ENCODE assay signal across 8 mouse cellular contexts in the genomic region with DNA sequence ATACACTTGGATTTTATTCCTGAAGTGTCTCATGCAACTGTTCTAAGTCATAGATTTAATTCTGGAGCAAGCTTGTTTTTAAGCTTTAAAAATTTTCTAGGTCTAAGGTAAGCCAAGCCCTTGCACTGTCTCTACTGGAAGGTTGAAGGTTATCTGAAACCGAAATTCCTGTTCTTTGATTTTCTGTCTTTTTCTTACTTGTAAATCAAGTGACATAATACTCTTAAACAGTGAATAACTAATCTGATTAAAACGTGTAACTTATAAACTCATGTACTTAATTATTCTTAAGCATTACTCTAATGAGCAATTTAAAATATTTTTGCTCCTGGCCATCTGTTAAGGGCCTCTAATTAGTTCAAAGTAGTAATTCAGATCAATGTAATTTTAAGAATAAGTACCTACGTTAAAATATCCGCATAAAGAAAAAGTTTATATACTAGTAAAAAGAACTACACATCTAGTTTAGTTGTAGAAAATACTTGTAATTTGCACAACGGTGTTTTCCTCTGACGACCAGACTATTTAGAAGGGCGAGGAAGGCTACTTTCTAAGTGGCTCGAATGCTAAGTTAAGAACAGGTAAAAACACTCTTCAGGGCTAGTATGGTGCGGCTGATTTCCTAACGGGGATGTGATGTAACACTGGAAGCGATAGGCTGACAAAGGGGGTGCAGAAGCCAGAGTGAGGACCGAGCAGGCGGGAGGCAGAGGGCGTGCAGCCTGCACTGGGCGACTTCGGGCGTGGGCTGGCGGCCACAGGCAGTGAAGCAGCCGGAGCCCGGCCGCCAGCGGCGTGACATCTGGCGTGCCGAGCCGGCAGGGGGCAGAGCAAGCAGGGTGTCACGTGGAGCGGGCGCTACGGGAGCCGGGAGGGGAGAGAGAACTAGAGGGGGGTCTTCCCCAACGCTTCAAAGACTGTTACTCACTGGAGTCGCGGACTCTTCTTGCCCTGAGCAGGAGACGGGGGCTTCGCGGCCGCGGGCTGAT. TPM values are rescaled to one million over a fixed set of nuclear protein-coding genes. Genes with fewer than 3 reads are reported as not detected.
DNase-seq lines count a peak whose midpoint lies in the region; ATAC-seq and TF ChIP-seq lines count a peak whose summit lies in the region.

No protein-coding gene starts in this region.

- no peaks in the 10 kb centered on the region for H3K9me3 ChIP-seq in G1E (replicated peaks)
- H3K9me3 ChIP-seq in forebrain, postnatal 0 days (ENCODE audit: low read length) = no peaks in the 10 kb centered on the region
- H3K9me3 ChIP-seq in lung, embryonic 16.5 days (ENCODE audit: control insufficient read depth, low read length) = no peaks in the 10 kb centered on the region

- peak; percentile 33; the same call in 1 of the 2 replicates for TF ChIP-seq CTCF in G1E (IDR thresholded peaks at IDR 0.05; ENCODE audit: low read depth, low read length)
- TF ChIP-seq CTCF in forebrain, postnatal 0 days (IDR thresholded peaks at IDR 0.05; ENCODE audit: low read depth) = peak; percentile 87

- ATAC-seq in G1E (ENCODE audit: extremely low read depth, insufficient number of reproducible peaks, low FRiP score, poor library complexity, severe bottlenecking) = peak; percentile 15; the same call in 1 of the 2 replicates
- ATAC-seq in forebrain, postnatal 0 days = peak; percentile 53
- peak; percentile 25 to 53 for ATAC-seq in hematopoietic stem cell, adult 5-6 weeks (replicated peaks in 1 of 2; ENCODE audit: insufficient read depth in 1 of 2, low FRiP score in 2 of 2, low TSS enrichment in 1 of 2, low read depth in 1 of 2, poor library complexity in 2 of 2, severe bottlenecking in 2 of 2)
- peak; percentile 68 for ATAC-seq in lung, embryonic 16.5 days (ENCODE audit: low read depth)

- peaks cover 7% of the 10 kb centered on the region for H3K36me3 ChIP-seq in G1E (replicated peaks)
- no peaks in the 10 kb centered on the region for H3K36me3 ChIP-seq in forebrain, postnatal 0 days (ENCODE audit: insufficient read depth)
- no peaks in the 10 kb centered on the region for H3K36me3 ChIP-seq in lung, embryonic 16.5 days (ENCODE audit: control insufficient read depth, insufficient read depth, low read length)

- H3K4me1 ChIP-seq in G1E (ENCODE audit: insufficient read depth, low read depth, low read length) = peaks cover 14% of the 10 kb centered on the region
- H3K4me1 ChIP-seq in forebrain, postnatal 0 days (ENCODE audit: insufficient read depth) = peaks cover 9% of the 10 kb centered on the region; the same call in 1 of the 2 replicates
- peaks cover 6% of the 10 kb centered on the region for H3K4me1 ChIP-seq in lung, embryonic 16.5 days (replicated peaks; ENCODE audit: control insufficient read depth, insufficient read depth, low read length)

- peak overlapping the region; percentile 99 for H3K27ac ChIP-seq in forebrain, postnatal 0 days (ENCODE audit: low read depth, low read length)
- peak overlapping the region; percentile 100 for H3K27ac ChIP-seq in lung, embryonic 16.5 days (ENCODE audit: low read length)

- peak overlapping the region; percentile 93 for H3K4me3 ChIP-seq in G1E (ENCODE audit: low read depth, low read length)
- H3K4me3 ChIP-seq in forebrain, postnatal 0 days (ENCODE audit: low read depth, low read length) = peak overlapping the region; percentile 96
- H3K4me3 ChIP-seq in lung, embryonic 16.5 days (ENCODE audit: low read length) = peak overlapping the region; percentile 98

- WGBS in forebrain, postnatal 0 days = 1% methylated on average over 34 of the region's 39 CpGs
- WGBS in lung, embryonic 16.5 days = under 1% methylated on average over 38 of the region's 39 CpGs

- H3K9ac ChIP-seq in forebrain, postnatal 0 days = peak overlapping the region; percentile 92
- H3K9ac ChIP-seq in lung, embryonic 16.5 days (ENCODE audit: low read length) = peak overlapping the region; percentile 98

- H3K4me2 ChIP-seq in forebrain, postnatal 0 days (ENCODE audit: low read depth) = peak overlapping the region; percentile 54
- peak overlapping the region; percentile 59 for H3K4me2 ChIP-seq in lung, embryonic 16.5 days (ENCODE audit: low read depth, low read length)

- no peaks in the 10 kb centered on the region for H3K27me3 ChIP-seq in G1E (ENCODE audit: insufficient read depth, low read length)
- no peaks in the 10 kb centered on the region for H3K27me3 ChIP-seq in forebrain, postnatal 0 days (ENCODE audit: insufficient read depth, low read length)
- no peaks in the 10 kb centered on the region for H3K27me3 ChIP-seq in lung, embryonic 16.5 days (ENCODE audit: control insufficient read depth, insufficient read depth, low read depth, low read length)

- peak; percentile 64 for DNase-seq in G1E (ENCODE audit: low spot score)
- DNase-seq in cerebellum, adult 18-20 months = peak; percentile 77 to 87
- peak; percentile 92 for DNase-seq in forebrain, postnatal 0 days
- peak; percentile 71 for DNase-seq in layer of hippocampus, adult 9-10 months (ENCODE audit: low spot score)
- DNase-seq in ovary, postnatal 10 days (ENCODE audit: low spot score) = peak; percentile 86
- peak; percentile 91 to 94 for DNase-seq in thymus, postnatal 10 days (ENCODE audit: low spot score in 2 of 2)

RNA-seq across cellular contexts. Expression of gene Zfp91, which starts 1.6 kb away (rescaled TPM):
- total RNA-seq in G1E (2014; fragmentation: Nextera tagmentation) (90.3 and 97.4 TPM in 2 replicates), G1E (2017) (112 and 117 TPM in 2 replicates)
- 26.5 and 36.0 TPM in 2 replicates for polyA plus RNA-seq in G1E (2012)
- total RNA-seq in forebrain, postnatal 0 days (2014; rRNA removed) = 52.9 and 61.1 TPM in 2 replicates
- 10.0 and 11.6 TPM in 2 replicates for polyA plus RNA-seq in forebrain, postnatal 0 days (2015; fragmentation: Nextera tagmentation; extraction: Ambion mirVana)
- 112 and 128 TPM in 2 replicates for total RNA-seq in hematopoietic stem cell, adult 5-6 weeks (2017)
- polyA plus RNA-seq in lung, embryonic 16.5 days (2015; fragmentation: Nextera tagmentation; extraction: Ambion mirVana) = 10.9 and 11.5 TPM in 2 replicates

RNA-seq across cellular contexts. Expression of gene Lpxn, which starts 1.6 kb away (rescaled TPM):
- total RNA-seq in G1E (2014; fragmentation: Nextera tagmentation) (0.68 and 2.1 TPM in 2 replicates), G1E (2017) (2.5 and 3.5 TPM in 2 replicates)
- 0.03 TPM in 1 of 2 replicates, not detected in the other for polyA plus RNA-seq in G1E (2012)
- total RNA-seq in forebrain, postnatal 0 days (2014; rRNA removed) = 1.8 and 2.2 TPM in 2 replicates
- 0.59 and 1.3 TPM in 2 replicates for polyA plus RNA-seq in forebrain, postnatal 0 days (2015; fragmentation: Nextera tagmentation; extraction: Ambion mirVana)
- 4.4 and 5.2 TPM in 2 replicates for total RNA-seq in hematopoietic stem cell, adult 5-6 weeks (2017)
- 2.0 and 3.3 TPM in 2 replicates for polyA plus RNA-seq in lung, embryonic 16.5 days (2015; fragmentation: Nextera tagmentation; extraction: Ambion mirVana)

RNA-seq across cellular contexts. Expression of gene Cntf, which starts 28.9 kb away (rescaled TPM):
- total RNA-seq in G1E (2014; fragmentation: Nextera tagmentation) (7.4 TPM in 1 of 2 replicates, not detected in the other), G1E (2017) (3.0 and 4.0 TPM in 2 replicates)
- polyA plus RNA-seq in G1E (2012) = 0.06 and 0.10 TPM in 2 replicates
- 1.3 TPM in 2 replicates for total RNA-seq in forebrain, postnatal 0 days (2014; rRNA removed)
- 0.96 and 1.1 TPM in 2 replicates for polyA plus RNA-seq in forebrain, postnatal 0 days (2015; fragmentation: Nextera tagmentation; extraction: Ambion mirVana)
- 0.63 and 1.1 TPM in 2 replicates for total RNA-seq in hematopoietic stem cell, adult 5-6 weeks (2017)
- polyA plus RNA-seq in lung, embryonic 16.5 days (2015; fragmentation: Nextera tagmentation; extraction: Ambion mirVana) = 0.88 and 1.2 TPM in 2 replicates

RNA-seq across cellular contexts. Expression of gene Gm5244, which starts 52.1 kb away (rescaled TPM):
- total RNA-seq in G1E (2014; fragmentation: Nextera tagmentation) = not detected in 2 replicates
- total RNA-seq in G1E (2017) = not detected in 2 replicates
- polyA plus RNA-seq in G1E (2012) = not detected in 2 replicates
- total RNA-seq in forebrain, postnatal 0 days (2014; rRNA removed) = not detected in 2 replicates
- not detected in 2 replicates for polyA plus RNA-seq in forebrain, postnatal 0 days (2015; fragmentation: Nextera tagmentation; extraction: Ambion mirVana)
- total RNA-seq in hematopoietic stem cell, adult 5-6 weeks (2017) = not detected in 2 replicates
- not detected in 2 replicates for polyA plus RNA-seq in lung, embryonic 16.5 days (2015; fragmentation: Nextera tagmentation; extraction: Ambion mirVana)

Comparison
In these comparisons a context has a peak if more than half of its experiments do, and no peak if none do; other contexts are left out.
1. Peak in every context shown above with its lines: DNase-seq, ATAC-seq, H3K4me3 ChIP-seq and H3K27ac ChIP-seq.
2. ATAC-seq: peak in every context shown above with its lines; median percentile 68 in lung, embryonic 16.5 days; 53 in forebrain, postnatal 0 days; 39 in hematopoietic stem cell, adult 5-6 weeks; 15 in G1E.